Mouse (Mus musculus) embryonic fibroblast, embryonic 13.5 days (primary cell): ENCODE measurements around the gene Gm11939.

Experiments used
- CTCF ChIP-seq: IDR thresholded peaks from 2 replicates; pipeline ENCODE4 v1.5.1; 2011; ENCODE audit warnings: mild to moderate bottlenecking, control low read depth, low read length, moderate library complexity, borderline replicate concordance; ENCODE audit not compliant: insufficient read depth
- POLR2A ChIP-seq: IDR thresholded peaks from 2 replicates; pipeline ENCODE4 v1.6.1; 2011; ENCODE audit warnings: low read depth, mild to moderate bottlenecking, control low read depth, low read length, moderate library complexity

DNA sequence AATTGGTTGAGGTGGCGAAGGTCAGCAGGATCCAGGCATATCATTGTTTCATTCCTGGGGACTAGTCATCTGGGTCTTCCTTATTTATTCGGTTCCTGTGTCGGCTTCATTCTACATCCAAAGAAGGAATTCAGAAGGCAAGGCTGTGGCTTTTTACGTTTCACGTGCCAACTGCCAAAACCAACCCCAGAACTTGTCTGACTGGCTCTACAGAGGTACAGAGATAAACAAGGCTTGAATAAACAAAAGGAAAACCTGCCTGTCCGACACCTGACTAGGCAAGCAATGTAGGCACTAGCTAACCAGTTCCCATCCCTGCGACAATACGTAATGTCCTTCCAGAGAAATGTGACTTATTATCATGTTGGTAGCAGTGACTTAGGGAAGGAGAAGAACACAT is 45.2 kb downstream of the Gm11939 start:
- TF ChIP-seq POLR2A (no peak), CTCF (no peak)
